Mouse (Mus musculus) T-helper 2 cell (primary cell): ENCODE data around the gene Zcchc4.
"Not testable (repeated sequence)": the region's sequence is repeated elsewhere in the genome, so short reads cannot be mapped to it uniquely, and the experiment has no call there.

Experiments
- in situ Hi-C: fragments of 300-600 bp; cut with MboI, MseI; formaldehyde crosslinking; loops from one replicate; pipeline ENCODE4 v1.15.1; 2025; ENCODE audit warnings: high pct_unique_total_duplicates

Zcchc4 gene

GRCm38 (mm10) chr5:52775237-52775636, at the start of gene Zcchc4:
Zcchc4 (plus strand) TSS chr5:52775409.
- in situ Hi-C loops, result no loop called here

- in situ Hi-C loops, result no loop called here
These were observed 47.5 kb upstream of the Zcchc4 start for GRCm38 (mm10) chr5:52727747-52728146.

- in situ Hi-C loops, result no loop called here
These were observed 42.4 kb upstream of the Zcchc4 start for GRCm38 (mm10) chr5:52732811-52733210.

- in situ Hi-C loops, result no loop called here
These were observed 39.2 kb upstream of the Zcchc4 start for GRCm38 (mm10) chr5:52736046-52736445.

GRCm38 (mm10) chr5:52741391-52742111, 33.7 kb upstream of the Zcchc4 start, which contains the start of gene Pi4k2b:
Pi4k2b (plus strand) TSS chr5:52741574.
- in situ Hi-C loops, result no loop called here

- in situ Hi-C loops, result no loop called here
These were observed 32.9 kb upstream of the Zcchc4 start for GRCm38 (mm10) chr5:52742112-52742813.

GRCm38 (mm10) chr5:52743231-52743630, 32.0 kb upstream of the Zcchc4 start:
- in situ Hi-C loops, result no loop called here

- in situ Hi-C loops, result no loop called here
These were observed 28.3 kb upstream of the Zcchc4 start for GRCm38 (mm10) chr5:52746920-52747319.

GRCm38 (mm10) chr5:52748732-52749131, 26.5 kb upstream of the Zcchc4 start:
- in situ Hi-C loops, result no loop called here

GRCm38 (mm10) chr5:52753146-52753545, 22.1 kb upstream of the Zcchc4 start:
- in situ Hi-C loops, result no loop called here

- in situ Hi-C loops, result no loop called here
These were observed 21.0 kb upstream of the Zcchc4 start for GRCm38 (mm10) chr5:52754196-52754595.

- in situ Hi-C loops, result no loop called here
These were observed 19.9 kb upstream of the Zcchc4 start for GRCm38 (mm10) chr5:52755337-52755736.

- in situ Hi-C loops, result no loop called here
These were observed 19.2 kb upstream of the Zcchc4 start for GRCm38 (mm10) chr5:52755989-52756388.

- in situ Hi-C loops, result no loop called here
These were observed 12.6 kb upstream of the Zcchc4 start for GRCm38 (mm10) chr5:52762586-52762985.

GRCm38 (mm10) chr5:52774267-52774666, 942 bp upstream of the Zcchc4 start:
- in situ Hi-C loops, result no loop called here

- in situ Hi-C loops, result not testable (repeated sequence)
These were observed 1.5 kb downstream of the Zcchc4 start for GRCm38 (mm10) chr5:52776466-52777354.

GRCm38 (mm10) chr5:52782523-52783250, 7.5 kb downstream of the Zcchc4 start:
- in situ Hi-C loops, result loop anchor here (10.0 kb wide), 1 partner anchor 638 kb away; no protein-coding TSS in a partner anchor

GRCm38 (mm10) chr5:52783251-52783620, 8.0 kb downstream of the Zcchc4 start:
- in situ Hi-C loops, result loop anchor here (10.0 kb wide), 1 partner anchor 638 kb away; no protein-coding TSS in a partner anchor

GRCm38 (mm10) chr5:52783957-52784356, 8.7 kb downstream of the Zcchc4 start:
- in situ Hi-C loops, result loop anchor here (10.0 kb wide), 1 partner anchor 639 kb away; no protein-coding TSS in a partner anchor

- in situ Hi-C loops, result loop anchor here (10.0 kb wide), 1 partner anchor 642 kb away; no protein-coding TSS in a partner anchor
These were observed 11.5 kb downstream of the Zcchc4 start for GRCm38 (mm10) chr5:52786556-52787322.
